Mouse (Mus musculus) 416B (cell line): ENCODE data around the gene Acss1.
A peak's percentile ranks its signal among the peaks of the same experiment; 100 is the strongest.

Experiments used
- DNase-seq: peaks from one replicate; pipeline ENCODE4 v3.0.0; 2011; ENCODE audit warnings: low read depth

Acss1 gene

DNA sequence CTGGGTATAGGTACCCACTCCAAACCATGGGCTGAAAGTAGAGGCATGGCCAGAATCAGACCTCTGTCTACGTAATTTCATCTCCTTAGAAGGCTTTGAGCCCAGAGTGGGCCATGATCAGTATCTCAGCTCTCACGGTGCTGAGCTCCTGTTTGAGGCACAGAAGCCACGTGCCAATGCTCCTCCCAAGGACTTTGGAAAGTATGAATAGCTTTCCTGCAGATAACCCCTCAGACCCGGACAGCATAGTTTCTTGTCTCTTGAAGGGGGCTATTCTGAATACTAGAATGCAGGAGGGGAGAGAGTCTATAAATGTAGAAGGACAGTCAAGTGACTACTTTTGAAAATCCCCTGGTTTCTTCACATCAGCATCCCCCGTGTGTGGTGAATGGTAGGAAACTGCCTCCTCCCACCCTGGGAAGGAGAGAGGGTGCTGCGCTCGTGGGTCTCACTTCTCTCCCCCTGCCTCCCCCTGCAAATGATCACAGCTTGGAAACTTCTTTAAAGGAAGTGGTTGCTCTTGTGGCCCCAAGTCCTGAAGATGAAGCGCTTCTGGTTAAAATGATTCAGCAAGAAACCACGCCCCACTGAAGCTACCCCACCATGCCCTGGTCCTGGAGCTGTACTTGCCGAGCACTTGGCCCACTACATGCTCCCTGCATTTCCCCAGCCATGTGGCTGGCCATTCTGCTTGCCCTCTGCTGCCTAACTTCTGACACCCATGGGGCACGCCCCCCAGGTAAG is 98.3 kb downstream of the Acss1 start, which contains the start of gene Cst7:
TSS of gene Cst7 (plus strand) at position 569 of the 744 bp plus-strand sequence.
- DNase-seq: peak; percentile 94
